Mouse (Mus musculus): ENCODE data around the gene Lyg2. TPM values are rescaled to one million over a fixed set of nuclear protein-coding genes. Genes with fewer than 3 reads are reported as not detected.

The Lyg2 gene
- polyA plus RNA-seq, 1 experiment from 2014 or later = not detected

Other genes with a start within 250 kb of the Lyg2 start
- 2.5 and 3.2 TPM in 2 replicates for gene 2010300C02Rik, start 196.4 kb downstream of the Lyg2 start, polyA plus RNA-seq (2015; fragmentation: Nextera tagmentation; extraction: Ambion mirVana)
- gene Tsga10, start 50.1 kb downstream of the Lyg2 start, polyA plus RNA-seq (2015; fragmentation: Nextera tagmentation; extraction: Ambion mirVana) = 15.3 and 15.6 TPM in 2 replicates
- gene Lipt1, start 44.8 kb downstream of the Lyg2 start, polyA plus RNA-seq (2015; fragmentation: Nextera tagmentation; extraction: Ambion mirVana) = 7.9 and 8.5 TPM in 2 replicates
- gene Mitd1, start 26.1 kb downstream of the Lyg2 start, polyA plus RNA-seq (2015; fragmentation: Nextera tagmentation; extraction: Ambion mirVana) = 14.4 and 15.7 TPM in 2 replicates
- gene Mrpl30, start 26.0 kb downstream of the Lyg2 start, polyA plus RNA-seq (2015; fragmentation: Nextera tagmentation; extraction: Ambion mirVana) = 251 and 252 TPM in 2 replicates
- not detected in 2 replicates for gene Lyg1, start 41.3 kb upstream of the Lyg2 start, polyA plus RNA-seq (2015; fragmentation: Nextera tagmentation; extraction: Ambion mirVana)
- 128 and 130 TPM in 2 replicates for gene Txndc9, start 81.4 kb upstream of the Lyg2 start, polyA plus RNA-seq (2015; fragmentation: Nextera tagmentation; extraction: Ambion mirVana)
- gene Eif5b, start 81.5 kb upstream of the Lyg2 start, polyA plus RNA-seq (2015; fragmentation: Nextera tagmentation; extraction: Ambion mirVana) = 20.4 and 23.2 TPM in 2 replicates
- 35.2 and 36.3 TPM in 2 replicates for gene Rev1, start 213.3 kb upstream of the Lyg2 start, polyA plus RNA-seq (2015; fragmentation: Nextera tagmentation; extraction: Ambion mirVana)